Mouse (Mus musculus) liver, adult 10 weeks (tissue): ENCODE data around the gene Olfr1298. TPM values are rescaled to one million over a fixed set of nuclear protein-coding genes. Genes with fewer than 3 reads are reported as not detected.

Experiments
- polyA plus RNA-seq: library from polyadenylated mRNA; stranded (reverse); fragments of 350-450 nt; fragmentation: Illumina TruSeq; extraction: RNeasy Lipid Tissue Mini Kit (QIAGEN cat#74804); gene quantifications from one replicate; pipeline ENCODE4 v1.2.3, GENCODE M21; 2014; ENCODE audit warnings: low read depth, low replicate concordance

Olfr1298 gene
- polyA plus RNA-seq = not detected

DNA sequence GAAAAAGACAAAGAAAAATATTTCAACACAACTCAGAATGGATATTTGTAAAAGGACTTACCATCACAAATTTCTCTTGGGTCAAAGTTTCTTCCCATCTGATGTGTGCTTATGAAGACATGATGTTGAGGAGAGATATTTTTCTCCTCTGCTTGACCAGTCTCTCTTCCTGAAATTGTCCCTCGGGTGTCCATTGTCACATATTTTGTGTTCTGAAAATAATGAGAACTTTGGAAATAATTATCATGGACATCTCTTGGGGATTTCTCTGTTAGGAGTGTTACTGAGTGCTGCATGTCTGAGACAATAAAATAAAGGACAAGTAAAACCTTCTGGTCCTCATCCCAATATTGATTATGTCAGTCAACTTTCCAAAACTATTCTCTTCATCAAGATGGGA, at the start of gene Olfr1298:
TSS of gene Olfr1298 (minus strand) at position 101 of the 400 bp plus-strand sequence.

DNA sequence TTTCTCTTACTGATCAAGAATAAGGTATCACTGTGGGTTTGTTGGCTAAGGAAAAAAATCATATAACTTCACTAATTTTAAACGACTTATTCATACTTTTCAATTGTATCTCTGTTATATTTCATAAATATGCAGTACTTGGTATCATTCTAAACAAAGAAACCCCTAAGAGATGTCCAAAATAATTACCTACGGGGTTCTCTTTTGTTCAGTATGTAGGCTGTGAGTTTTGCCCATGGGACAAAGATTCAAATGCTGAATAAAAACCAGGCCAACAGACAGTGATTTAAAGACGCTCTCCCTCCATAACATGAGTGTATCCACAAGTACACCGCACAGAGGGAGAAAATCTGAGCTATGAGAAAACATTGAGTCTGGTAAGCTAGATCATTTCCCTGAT, 12.1 kb upstream of the Olfr1298 start, which contains the start of gene Olfr1299:
TSS of gene Olfr1299 (plus strand) at position 301 of the 400 bp plus-strand sequence.

DNA sequence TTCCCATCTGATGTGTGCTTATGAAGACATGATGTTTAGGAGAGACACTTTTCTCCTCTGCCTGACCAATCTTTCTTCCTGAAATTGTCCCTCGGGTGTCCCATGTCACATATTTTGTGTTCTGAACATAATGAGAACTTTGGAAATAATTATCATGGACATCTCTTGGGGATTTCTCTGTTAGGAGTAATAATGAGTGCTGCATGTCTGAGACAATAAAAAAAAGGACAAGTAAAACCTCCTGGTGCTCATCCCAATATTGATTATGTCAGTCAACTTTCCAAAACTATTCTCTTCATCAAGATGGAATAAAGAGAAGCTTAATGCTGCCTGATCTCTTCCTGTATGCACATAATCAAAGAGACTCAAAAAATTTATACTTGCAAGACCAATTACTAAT, 22.6 kb downstream of the Olfr1298 start, which contains the start of gene Olfr1297:
TSS of gene Olfr1297 (minus strand) at position 101 of the 400 bp plus-strand sequence.

Other genes starting within 250 kb of the Olfr1298 start
- not detected for gene Olfr1286, start 226.1 kb downstream of the Olfr1298 start, polyA plus RNA-seq
- not detected for gene Olfr1287, start 200.1 kb downstream of the Olfr1298 start, polyA plus RNA-seq
- not detected for gene Olfr1288, start 175.1 kb downstream of the Olfr1298 start, polyA plus RNA-seq
- not detected for gene Olfr1289, start 168.4 kb downstream of the Olfr1298 start, polyA plus RNA-seq
- gene Olfr1290, start 155.4 kb downstream of the Olfr1298 start, polyA plus RNA-seq = not detected
- gene Olfr1291-ps1, start 152.0 kb downstream of the Olfr1298 start, polyA plus RNA-seq = not detected
- not detected for gene Olfr1293-ps, start 124.0 kb downstream of the Olfr1298 start, polyA plus RNA-seq
- gene Olfr1294, start 108.9 kb downstream of the Olfr1298 start, polyA plus RNA-seq = not detected
- not detected for gene Olfr1295, start 79.5 kb downstream of the Olfr1298 start, polyA plus RNA-seq
- not detected for gene Olfr1297, start 22.7 kb downstream of the Olfr1298 start, polyA plus RNA-seq
- not detected for gene Olfr1299, start 12.2 kb upstream of the Olfr1298 start, polyA plus RNA-seq
- gene Olfr1301, start 101.8 kb upstream of the Olfr1298 start, polyA plus RNA-seq = not detected
- gene Olfr1302, start 128.2 kb upstream of the Olfr1298 start, polyA plus RNA-seq = not detected
- gene Olfr1303, start 171.1 kb upstream of the Olfr1298 start, polyA plus RNA-seq = not detected
- not detected for gene Olfr1305, start 227.9 kb upstream of the Olfr1298 start, polyA plus RNA-seq